Mouse (Mus musculus): ENCODE results near the gene Dapk3.
"Not testable (repeated sequence)": the region's sequence is repeated elsewhere in the genome, so short reads cannot be mapped to it uniquely, and the experiment has no call there.

The Dapk3 gene

DNA sequence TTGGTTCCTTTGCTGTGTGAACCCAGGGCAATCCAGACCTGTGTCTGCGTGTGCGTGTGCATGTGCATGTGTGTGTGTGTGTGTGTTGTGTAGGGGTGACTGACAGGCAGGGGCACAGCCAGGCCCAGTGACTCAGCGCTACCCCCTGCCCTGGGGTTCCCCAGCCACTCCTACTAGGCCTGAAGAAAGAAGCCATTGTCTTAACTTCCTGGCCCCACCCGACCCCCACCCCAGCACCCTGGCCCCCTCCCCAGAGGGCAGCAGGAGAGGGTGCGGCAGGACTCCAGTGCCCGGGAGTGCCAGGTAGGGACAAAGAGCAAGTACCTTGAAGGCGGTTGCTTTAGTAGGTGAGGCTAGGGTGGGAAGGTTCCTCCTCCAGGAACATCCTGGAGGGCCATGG, 37.0 kb upstream of the Dapk3 start:
- no peak for DNase-seq (ENCODE audit: low read depth, low spot score)

DNA sequence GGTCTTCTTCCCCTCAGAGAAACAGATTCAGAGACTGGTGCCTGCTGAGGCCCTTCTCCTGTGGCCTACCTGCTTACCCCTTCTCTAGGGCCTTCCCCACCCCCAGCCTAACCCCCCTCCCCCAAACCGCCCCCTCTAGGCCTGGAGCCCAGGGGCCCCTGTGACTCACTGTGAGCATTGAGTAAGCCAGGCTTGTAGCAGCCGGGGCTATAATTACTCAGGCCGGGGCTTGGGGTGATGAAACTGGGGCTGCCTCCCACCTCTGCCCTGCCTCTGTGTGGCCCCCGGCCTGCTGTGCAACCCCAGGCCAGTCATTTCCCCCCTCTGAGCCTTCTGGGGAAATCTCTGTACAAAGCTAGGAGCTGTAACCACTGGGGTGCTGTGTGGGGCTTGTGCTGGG, 36.5 kb upstream of the Dapk3 start:
- DNase-seq (ENCODE audit: low read depth, low spot score), result peak; percentile 58

GRCm38 (mm10) chr10:81151261-81151660, 31.5 kb upstream of the Dapk3 start:
- DNase-seq (ENCODE audit: low read depth, low spot score), result no peak

- DNase-seq (ENCODE audit: low read depth, low spot score), result no peak
Observed at GRCm38 (mm10) chr10:81152609-81153008, 30.2 kb upstream of the Dapk3 start.

- no peak for DNase-seq (ENCODE audit: low read depth, low spot score)
Observed at GRCm38 (mm10) chr10:81154313-81154712, 28.5 kb upstream of the Dapk3 start.

GRCm38 (mm10) chr10:81154736-81155135, 28.1 kb upstream of the Dapk3 start:
- DNase-seq (ENCODE audit: low read depth, low spot score), result peak; percentile 86

GRCm38 (mm10) chr10:81161602-81162317, 21.0 kb upstream of the Dapk3 start:
- no peak for DNase-seq (ENCODE audit: low read depth, low spot score)

GRCm38 (mm10) chr10:81162318-81162652, 20.5 kb upstream of the Dapk3 start:
- DNase-seq (ENCODE audit: low read depth, low spot score), result no peak

DNA sequence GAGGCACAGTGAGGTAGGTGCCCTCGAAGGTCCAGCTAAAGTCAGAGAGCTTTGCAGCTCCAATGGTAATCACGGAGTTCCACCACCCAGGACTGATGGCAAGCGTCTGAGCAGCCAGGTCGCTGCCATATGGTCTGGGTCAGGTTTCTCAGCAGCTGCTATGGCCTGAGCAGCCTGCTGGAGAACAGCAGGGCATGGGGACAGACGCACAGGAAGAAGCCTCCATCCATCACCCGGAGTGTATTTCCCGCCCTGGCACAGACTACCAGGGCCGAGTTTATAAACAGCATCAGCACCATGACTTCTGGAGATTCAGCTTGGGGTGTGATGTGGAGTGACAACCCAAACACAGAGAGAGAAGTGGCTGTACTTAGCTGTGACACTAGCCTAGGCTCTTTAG, 17.7 kb upstream of the Dapk3 start:
- DNase-seq (ENCODE audit: low read depth, low spot score), result peak; percentile 88

DNA sequence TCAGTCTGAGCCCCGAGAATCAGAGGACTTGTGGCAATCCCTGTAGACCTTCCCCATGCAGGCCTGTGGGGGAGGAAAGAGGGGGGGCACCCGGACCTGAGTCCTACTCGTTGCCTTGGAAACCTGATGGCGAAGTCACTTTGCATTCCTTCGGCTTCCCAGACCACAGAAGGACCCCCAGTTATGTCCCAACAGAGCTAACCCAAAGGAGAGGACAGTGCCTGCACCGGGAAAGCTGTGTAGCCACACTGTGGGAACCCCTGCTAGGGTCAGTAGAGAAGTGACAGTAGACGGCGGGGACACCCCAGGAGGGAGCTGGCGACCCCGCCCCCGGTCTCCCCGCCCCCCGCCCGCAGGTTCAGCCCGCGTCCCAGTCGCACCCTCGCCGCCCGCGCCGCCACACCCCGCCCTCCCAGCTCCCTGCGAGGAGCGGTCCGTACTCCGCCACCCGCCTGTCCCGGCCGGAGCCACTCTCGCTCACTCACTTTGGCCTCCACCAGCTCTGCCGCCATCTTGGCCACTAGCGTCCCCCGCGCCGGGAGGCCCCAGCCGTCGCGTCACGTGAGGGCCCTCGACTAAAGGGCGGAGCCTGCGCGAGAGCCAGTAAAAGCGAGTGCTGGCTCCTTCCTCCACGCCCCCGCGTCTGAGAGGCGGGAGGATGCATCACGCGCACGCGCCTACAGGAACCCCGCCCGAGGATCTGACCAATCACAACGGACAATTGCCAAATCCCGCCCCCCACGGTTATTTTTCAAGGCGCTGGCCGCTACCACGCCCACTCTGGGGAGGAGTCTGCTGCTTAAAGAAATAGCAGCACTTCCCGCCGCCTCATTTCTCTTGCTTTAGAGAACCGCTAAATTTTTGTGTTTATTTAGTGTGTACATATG, 15.4 kb upstream of the Dapk3 start, which contains the start of gene Pias4:
Pias4 (minus strand) TSS at position 724 of the 887 bp plus-strand sequence.
- peak; percentile 100 for DNase-seq (ENCODE audit: low read depth, low spot score)

- DNase-seq (ENCODE audit: low read depth, low spot score), result no peak
Observed at GRCm38 (mm10) chr10:81168087-81168431, 14.7 kb upstream of the Dapk3 start.

DNA sequence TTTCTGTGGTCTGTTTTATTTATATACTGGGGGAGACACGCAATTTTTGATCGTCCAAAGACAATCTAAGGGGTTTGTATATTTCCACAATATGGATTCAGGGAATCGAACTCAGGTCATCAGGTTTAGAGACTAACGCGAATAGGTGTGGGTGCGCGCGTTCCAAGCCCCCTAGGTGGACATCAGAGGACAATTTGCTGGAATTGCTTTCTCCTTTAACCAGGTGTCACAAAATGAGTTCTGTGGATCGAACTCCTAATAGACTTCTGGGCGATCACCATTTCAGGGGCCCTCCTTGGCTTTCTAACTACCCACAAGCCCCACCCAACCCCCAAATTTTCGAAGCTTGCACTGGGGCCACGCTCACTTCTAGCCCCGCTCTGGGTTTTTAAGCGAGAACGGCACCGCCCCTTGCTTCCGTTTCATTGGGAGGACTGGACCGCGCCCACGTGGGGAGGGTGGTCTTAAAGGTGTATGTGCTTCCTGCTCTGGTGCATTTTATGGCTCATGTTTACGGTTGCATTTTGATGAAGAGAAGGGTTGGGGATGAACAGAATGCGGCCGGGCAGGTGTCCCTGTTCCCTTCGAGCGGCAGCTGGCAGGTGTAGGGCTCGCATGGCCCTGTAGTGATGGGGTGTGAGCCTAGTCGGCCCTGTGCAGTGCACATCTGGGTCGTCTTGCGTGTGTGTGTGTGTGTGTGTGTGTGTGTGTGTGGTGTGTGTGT, 14.1 kb upstream of the Dapk3 start:
- peak; percentile 91 for DNase-seq (ENCODE audit: low read depth, low spot score)

DNA sequence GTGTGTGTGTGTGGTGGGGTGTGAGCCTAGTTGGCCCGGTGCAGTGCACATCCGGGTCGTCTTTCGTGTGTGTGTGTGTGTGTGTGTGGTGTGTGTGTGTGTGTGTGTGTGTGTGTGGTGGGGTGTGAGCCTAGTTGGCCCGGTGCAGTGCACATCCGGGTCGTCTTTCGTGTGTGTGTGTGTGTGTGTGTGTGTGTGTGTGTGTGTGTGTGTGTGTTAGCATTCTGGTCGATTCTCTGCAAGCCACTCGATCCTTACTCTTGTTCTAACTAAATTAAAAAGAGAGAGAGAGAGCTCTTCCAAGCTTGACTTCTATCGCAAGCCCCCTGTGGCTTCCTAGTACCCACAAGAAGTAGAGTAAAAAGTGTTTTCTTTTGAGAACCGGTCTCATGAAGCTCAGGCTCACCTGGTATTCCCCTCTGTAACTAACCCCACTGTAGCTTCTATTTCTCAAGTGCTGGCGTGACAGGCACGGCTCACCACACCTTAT, 13.3 kb upstream of the Dapk3 start:
- not testable (repeated sequence) for DNase-seq (ENCODE audit: low read depth, low spot score)

GRCm38 (mm10) chr10:81173132-81173531, 9.7 kb upstream of the Dapk3 start:
- peak; percentile 92 for DNase-seq (ENCODE audit: low read depth, low spot score)

- DNase-seq (ENCODE audit: low read depth, low spot score), result peak; percentile 96
Observed at GRCm38 (mm10) chr10:81174617-81175344, 8.0 kb upstream of the Dapk3 start.

DNA sequence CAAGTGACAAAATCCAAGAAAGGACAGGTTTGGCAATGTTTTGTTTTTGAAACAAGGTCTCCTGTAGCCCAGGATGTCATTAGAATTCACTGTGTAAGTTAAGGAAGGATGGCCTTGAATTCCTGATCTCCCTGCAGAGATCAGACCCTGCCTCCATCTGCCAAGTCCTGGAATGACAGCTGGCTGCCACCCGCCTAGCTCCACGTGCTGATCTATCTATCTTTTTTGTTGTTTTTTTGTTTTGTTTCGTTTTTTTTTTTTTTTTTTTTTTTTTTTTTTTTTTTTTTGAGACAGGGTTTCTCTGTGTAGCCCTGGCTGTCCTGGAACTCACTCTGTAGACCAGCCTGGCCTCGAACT, 7.5 kb upstream of the Dapk3 start:
- DNase-seq (ENCODE audit: low read depth, low spot score), result peak; percentile 69

DNA sequence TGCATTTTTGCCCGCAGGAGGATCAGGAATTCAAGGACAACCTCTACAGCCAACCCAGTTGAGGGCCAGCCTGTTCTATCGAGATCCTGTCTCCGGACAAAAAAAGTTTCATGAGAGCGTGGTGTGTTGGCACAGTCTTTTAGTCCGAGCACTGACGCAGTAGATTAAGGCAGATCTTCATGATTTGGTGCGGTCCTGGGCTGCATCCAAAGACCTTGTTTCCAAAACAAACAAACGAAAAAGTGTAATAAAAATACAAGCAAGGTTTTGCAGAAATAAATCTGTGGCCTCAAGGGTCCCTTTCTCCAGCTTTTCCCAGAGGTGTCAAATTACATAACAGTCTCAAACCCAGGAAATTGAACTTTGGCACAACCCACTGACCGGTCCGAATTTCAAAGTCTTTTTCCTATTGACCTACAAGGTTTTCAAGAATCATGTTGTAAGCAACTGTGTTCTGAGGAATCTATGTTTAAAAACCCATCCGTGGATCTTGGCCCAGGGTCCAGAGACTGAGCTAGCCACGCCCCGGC, 6.8 kb upstream of the Dapk3 start:
- no peak for DNase-seq (ENCODE audit: low read depth, low spot score)

GRCm38 (mm10) chr10:81176466-81177271, 6.1 kb upstream of the Dapk3 start, which contains the start of gene Eef2:
TSS of gene Eef2 (plus strand) at chr10:81176631.
- DNase-seq (ENCODE audit: low read depth, low spot score), result peak; percentile 99

DNA sequence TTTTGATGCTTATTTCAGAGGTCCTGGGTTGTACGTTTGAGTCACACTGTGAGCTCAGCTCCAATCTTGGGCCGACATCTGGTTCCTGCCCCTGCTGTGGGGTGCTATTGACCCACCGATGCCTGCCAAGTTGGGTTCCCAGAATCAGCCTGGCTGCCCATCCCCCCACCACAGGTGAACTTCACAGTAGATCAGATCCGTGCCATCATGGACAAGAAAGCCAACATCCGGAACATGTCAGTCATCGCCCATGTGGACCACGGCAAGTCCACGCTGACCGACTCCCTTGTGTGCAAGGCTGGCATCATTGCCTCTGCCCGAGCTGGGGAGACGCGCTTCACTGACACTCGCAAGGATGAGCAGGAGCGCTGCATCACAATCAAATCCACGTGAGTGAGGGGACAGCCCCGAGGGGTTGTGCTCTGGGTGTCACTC, 5.3 kb upstream of the Dapk3 start:
- peak; percentile 34 for DNase-seq (ENCODE audit: low read depth, low spot score)
